In genomic region chr3:107207625-107208253, GRCm38 (mm10) we compare ENCODE assay signal across 16 mouse cellular contexts. TPM values are rescaled to one million over a fixed set of nuclear protein-coding genes. Genes with fewer than 3 reads are reported as not detected.
DNase-seq lines count a peak whose midpoint lies in the region; ATAC-seq and TF ChIP-seq lines count a peak whose summit lies in the region.
"Had no signal": no experiment of that assay in that cellular context is flagged by ENCODE, and none has a peak within 500 bp of the region (broad histone marks: within the 10 kb centered on the region; RNA-seq: fewer than 3 reads in every experiment).

No protein-coding gene starts in this region.

- no peaks in the 10 kb centered on the region for H3K27me3 ChIP-seq in heart, embryonic 15.5 days

- intact Hi-C loops in gastrocnemius, adult 2 months (cut with DNase I): loop anchor here (2.0 kb wide), 2 partner anchors 67 to 263 kb away; no protein-coding TSS in a partner anchor

- TF ChIP-seq CTCF in gastrocnemius, adult 2 months (IDR thresholded peaks at IDR 0.05): no peak

- H3K27ac ChIP-seq in heart, embryonic 15.5 days: no peak overlapping the region
- H3K27ac ChIP-seq in gastrocnemius, adult 2 months: no peak overlapping the region

- no peak overlapping the region for H3K9ac ChIP-seq in heart, embryonic 15.5 days

- 0 out of 2 replicates have a peak, but pooled peaks have one; percentile 6 for ATAC-seq in heart, embryonic 15.5 days (replicated peaks; ENCODE audit: insufficient number of reproducible peaks, insufficient read depth, low FRiP score, low read depth)
- ATAC-seq: intestine, postnatal 0 days had no signal

- no peak overlapping the region for H3K4me3 ChIP-seq in heart, embryonic 15.5 days
- H3K4me3 ChIP-seq in gastrocnemius, adult 2 months: no peak overlapping the region

- 61% methylated on average over 7 of the region's 7 CpGs for WGBS in heart, embryonic 15.5 days

- H3K4me2 ChIP-seq in heart, embryonic 15.5 days: no peak overlapping the region

- 0 out of 2 replicates have a peak, but pooled peaks cover 6% of the 10 kb centered on the region for H3K4me1 ChIP-seq in heart, embryonic 15.5 days (replicated peaks)

- H3K36me3 ChIP-seq in heart, embryonic 15.5 days: no peaks in the 10 kb centered on the region

- no peak for DNase-seq in heart, adult 18-20 months
- peak; percentile 20 for DNase-seq in brain, adult 2 months (ENCODE audit: low read depth, low spot score)
- peak; percentile 32 for DNase-seq in embryo, embryonic 11 days
- peak; percentile 30 for DNase-seq in lung, postnatal 25 days (ENCODE audit: low spot score)
- DNase-seq in gastrocnemius, adult 2 months: no peak
- DNase-seq in thymus, postnatal 10 days (ENCODE audit: low spot score in 2 of 2): no peak
- DNase-seq in left cerebral cortex, adult 18-20 months (ENCODE audit: low spot score in 2 of 2): no peak
- DNase-seq: cerebellum, postnatal 10 days had no signal

- no peaks in the 10 kb centered on the region for H3K9me3 ChIP-seq in heart, embryonic 15.5 days (replicated peaks)

RNA-seq across cellular contexts. Expression of gene Cym, which starts 13.8 kb away (rescaled TPM):
- polyA plus RNA-seq in heart, embryonic 15.5 days (2015; fragmentation: Nextera tagmentation; extraction: Ambion mirVana): 5.2 and 6.3 TPM in 2 replicates
- total RNA-seq in heart, adult 18-20 months (2021): not detected
- not detected for total RNA-seq in gastrocnemius, adult 2 months (2021)
- total RNA-seq in left cerebral cortex, adult 18-20 months (2021): not detected
- total RNA-seq: gastrocnemius, adult 8-10 months; monocyte, adult 5-6 weeks had no signal
- polyA plus RNA-seq: liver, adult 2 months; urinary bladder, adult 2 months had no signal

RNA-seq across cellular contexts. Expression of gene A630076J17Rik, which starts 22.7 kb away (rescaled TPM):
- polyA plus RNA-seq in heart, embryonic 15.5 days (2015; fragmentation: Nextera tagmentation; extraction: Ambion mirVana): 0.20 TPM in 2 replicates
- total RNA-seq in heart, adult 18-20 months (2021): not detected
- total RNA-seq in gastrocnemius, adult 2 months (2021): not detected
- total RNA-seq in left cerebral cortex, adult 18-20 months (2021): not detected
- total RNA-seq: gastrocnemius, adult 8-10 months; left cerebral cortex, adult 8-10 months; liver, adult 2 months; monocyte, adult 5-6 weeks had no signal
- polyA plus RNA-seq: liver, adult 2 months; urinary bladder, adult 2 months had no signal

RNA-seq across cellular contexts. Expression of gene Kcna10, which starts 24.9 kb away (rescaled TPM):
- not detected in 2 replicates for polyA plus RNA-seq in heart, embryonic 15.5 days (2015; fragmentation: Nextera tagmentation; extraction: Ambion mirVana)
- total RNA-seq in heart, adult 18-20 months (2021): not detected
- total RNA-seq in gastrocnemius, adult 2 months (2021): under 1 TPM in 1 of 2 experiments, not detected in 1; 0.11 TPM
- not detected for total RNA-seq in left cerebral cortex, adult 18-20 months (2021)
- total RNA-seq: gastrocnemius, adult 8-10 months; liver, adult 2 months; monocyte, adult 5-6 weeks had no signal
- polyA plus RNA-seq: heart, embryonic 14.5 days; intestine, postnatal 0 days; liver, adult 2 months; urinary bladder, adult 2 months had no signal

RNA-seq across cellular contexts. Expression of gene Prok1, which starts 31.8 kb away (rescaled TPM):
- not detected in 2 replicates for polyA plus RNA-seq in heart, embryonic 15.5 days (2015; fragmentation: Nextera tagmentation; extraction: Ambion mirVana)
- under 1 TPM in 1 of 2 experiments, not detected in 1; 0.28 TPM for total RNA-seq in heart, adult 18-20 months (2021)
- not detected for total RNA-seq in gastrocnemius, adult 2 months (2021)
- under 1 TPM in 1 of 2 experiments, not detected in 1; 0.14 TPM for total RNA-seq in left cerebral cortex, adult 18-20 months (2021)
- total RNA-seq: gastrocnemius, adult 8-10 months; monocyte, adult 5-6 weeks had no signal
- polyA plus RNA-seq: heart, embryonic 14.5 days; intestine, postnatal 0 days had no signal

Comparison
In these comparisons a context has a peak if more than half of its experiments do, and no peak if none do; other contexts are left out.
1. DNase-seq: peak in brain, adult 2 months (single experiment), embryo, embryonic 11 days (single experiment) and lung, postnatal 25 days (single experiment); none in heart, adult 18-20 months (0 of 2), gastrocnemius, adult 2 months (single experiment), thymus, postnatal 10 days (0 of 2) and left cerebral cortex, adult 18-20 months (0 of 2).